Mouse (Mus musculus) gastrocnemius, postnatal 36 days (tissue): ENCODE data around the gene Asic1. TPM values are rescaled to one million over a fixed set of nuclear protein-coding genes. Genes with fewer than 3 reads are reported as not detected.

Source experiments
- DNase-seq, 2 experiments: peaks; one replicate each; pipeline ENCODE4 v3.0.0; 2022
- intact Hi-C: fragments of 180-260 bp; cut with DNase I; formaldehyde crosslinking; loops from one replicate; pipeline ENCODE4 v1.15.1; 2025
- total RNA-seq, 2 experiments: library from RNA; stranded (reverse); gene quantifications; 2 replicates each; pipeline ENCODE4 v1.2.3; 2021

The Asic1 gene
- total RNA-seq, 2 experiments from 2014 or later, result 0.10 TPM

- intact Hi-C loops, result no loop called here
- DNase-seq, result no peak
Measured at GRCm38 (mm10) chr15:99662371-99662770, 7.8 kb upstream of the Asic1 start.

GRCm38 (mm10) chr15:99663964-99664599 is 6.1 kb upstream of the Asic1 start:
- no peak for DNase-seq
- intact Hi-C loops, result no loop called here

- peak; percentile 31 to 34 for DNase-seq
- intact Hi-C loops, result no loop called here
Measured at GRCm38 (mm10) chr15:99664600-99665451, 5.3 kb upstream of the Asic1 start.

GRCm38 (mm10) chr15:99667544-99667943 is 2.6 kb upstream of the Asic1 start:
- intact Hi-C loops, result no loop called here
- no peak for DNase-seq

GRCm38 (mm10) chr15:99668881-99669280 is 1.3 kb upstream of the Asic1 start:
- peak; percentile 63 for DNase-seq
- intact Hi-C loops, result loop anchor here (1.0 kb wide), 1 partner anchor 73 kb away; no protein-coding TSS in a partner anchor

- DNase-seq, result no peak
- intact Hi-C loops, result loop anchor here (1.0 kb wide), 1 partner anchor 73 kb away; no protein-coding TSS in a partner anchor
Measured at GRCm38 (mm10) chr15:99669392-99669791, 776 bp upstream of the Asic1 start.

GRCm38 (mm10) chr15:99670964-99671670 is 949 bp downstream of the Asic1 start:
- intact Hi-C loops, result loop anchor here (5.0 kb wide), 1 partner anchor 164 kb away; no protein-coding TSS in a partner anchor

GRCm38 (mm10) chr15:99671783-99672182 is 1.6 kb downstream of the Asic1 start:
- no peak for DNase-seq
- intact Hi-C loops, result loop anchor here (5.0 kb wide), 1 partner anchor 164 kb away; no protein-coding TSS in a partner anchor

More at GRCm38 (mm10) chr15:99670964-99671670, 949 bp downstream of the Asic1 start:
- no peak for DNase-seq

- DNase-seq, result no peak
- intact Hi-C loops, result loop anchor here (5.0 kb wide), 1 partner anchor 168 kb away; no protein-coding TSS in a partner anchor
Measured at GRCm38 (mm10) chr15:99674866-99675265, 4.7 kb downstream of the Asic1 start.

- intact Hi-C loops, result no loop called here
- DNase-seq, result no peak
Measured at GRCm38 (mm10) chr15:99677089-99677488, 6.9 kb downstream of the Asic1 start.

GRCm38 (mm10) chr15:99678063-99678800 is 8.1 kb downstream of the Asic1 start:
- no peak for DNase-seq
- intact Hi-C loops, result no loop called here

GRCm38 (mm10) chr15:99679008-99679407 is 8.8 kb downstream of the Asic1 start:
- intact Hi-C loops, result no loop called here
- no peak for DNase-seq

GRCm38 (mm10) chr15:99682880-99683279 is 12.7 kb downstream of the Asic1 start:
- no peak for DNase-seq
- intact Hi-C loops, result no loop called here

- DNase-seq, result no peak
- intact Hi-C loops, result no loop called here
Measured at GRCm38 (mm10) chr15:99684156-99684555, 14.0 kb downstream of the Asic1 start.

GRCm38 (mm10) chr15:99688712-99689111 is 18.5 kb downstream of the Asic1 start:
- peak in 1 of 2 experiments; percentile 35 for DNase-seq
- intact Hi-C loops, result loop anchor here (1.0 to 5.0 kb wide), 2 partner anchors 92 to 191 kb away; no protein-coding TSS in a partner anchor

- DNase-seq, result no peak
- intact Hi-C loops, result no loop called here
Measured at GRCm38 (mm10) chr15:99690924-99691323, 20.8 kb downstream of the Asic1 start.

- intact Hi-C loops, result no loop called here
- DNase-seq, result no peak
Measured at GRCm38 (mm10) chr15:99691976-99692375, 21.8 kb downstream of the Asic1 start.

GRCm38 (mm10) chr15:99697309-99697708 is 27.1 kb downstream of the Asic1 start:
- DNase-seq, result no peak
- intact Hi-C loops, result no loop called here

GRCm38 (mm10) chr15:99698533-99699085 is 28.4 kb downstream of the Asic1 start:
- no peak for DNase-seq
- intact Hi-C loops, result no loop called here

- intact Hi-C loops, result no loop called here
- no peak for DNase-seq
Measured at GRCm38 (mm10) chr15:99699715-99700114, 29.5 kb downstream of the Asic1 start.
